Mouse (Mus musculus) limb, embryonic 14.5 days (tissue): ENCODE measurements around the gene Fxyd6. TPM values are rescaled to one million over a fixed set of nuclear protein-coding genes. Genes with fewer than 3 reads are reported as not detected.

Source experiments
- ATAC-seq: fragments of 200-750 bp; cut with Nextera tagmentation; 2 replicates; pipeline ENCODE4 v1.8.0; 2017; ENCODE audit warnings: low read depth, moderate number of reproducible peaks, moderate TSS enrichment; ENCODE audit not compliant: low FRiP score
- DNase-seq: peaks from one replicate; pipeline ENCODE4 v3.0.0-alpha.2; 2015; ENCODE audit warnings: low spot score
- H3K27ac ChIP-seq: fragments of 300-500 bp; sonication (generic); replicated peaks from 2 replicates; pipeline ENCODE4 v1.5.1; 2014; ENCODE audit warnings: low read depth, mild to moderate bottlenecking, low read length, moderate library complexity, mixed read lengths
- H3K27me3 ChIP-seq: fragments of 300-500 bp; sonication (generic); 2 replicates; pipeline ENCODE4 v1.6.1; 2014; ENCODE audit warnings: low read length, mixed read lengths; ENCODE audit not compliant: control insufficient read depth, insufficient read depth
- H3K36me3 ChIP-seq: fragments of 300-500 bp; sonication (generic); 2 replicates; pipeline ENCODE4 v1.6.1; 2014; ENCODE audit warnings: mild to moderate bottlenecking, low read length, moderate library complexity, mixed read lengths; ENCODE audit not compliant: control insufficient read depth, insufficient read depth
- H3K4me1 ChIP-seq: fragments of 300-500 bp; sonication (generic); 2 replicates; pipeline ENCODE4 v1.6.1; 2014; ENCODE audit warnings: antibody characterized with exemption, low read length, mixed read lengths; ENCODE audit not compliant: control insufficient read depth, insufficient read depth
- H3K4me2 ChIP-seq: fragments of 300-500 bp; sonication (generic); replicated peaks from 2 replicates; pipeline ENCODE4 v1.6.1; 2014; ENCODE audit warnings: low read depth, mild to moderate bottlenecking, low read length, moderate library complexity; ENCODE audit not compliant: severe bottlenecking
- H3K4me3 ChIP-seq: fragments of 300-500 bp; sonication (generic); replicated peaks from 2 replicates; pipeline ENCODE4 v1.5.1; 2014; ENCODE audit warnings: low read length
- H3K9ac ChIP-seq: fragments of 300-500 bp; sonication (generic); 2 replicates; pipeline ENCODE4 v1.6.1; 2014; ENCODE audit warnings: mild to moderate bottlenecking, low read depth, low read length, moderate library complexity; ENCODE audit not compliant: severe bottlenecking
- H3K9me3 ChIP-seq: fragments of 300-500 bp; sonication (generic); 2 replicates; pipeline ENCODE4 v1.6.1; 2016; ENCODE audit warnings: low read length; ENCODE audit not compliant: control insufficient read depth
- POLR2A ChIP-seq: fragments of 200-500 bp; IDR thresholded peaks from 2 replicates; pipeline ENCODE4 v1.8.0; 2012; ENCODE audit warnings: inconsistent platforms, mild to moderate bottlenecking, moderate library complexity, borderline replicate concordance; ENCODE audit not compliant: insufficient read depth, insufficient read length; ENCODE audit errors: extremely low read depth
- WGBS: fragments of 180-500 bp; shearing (Covaris S2); extraction: QIAGEN DNeasy Blood & Tissue Kit; methylation state at CpG from one replicate; pipeline ENCODE4 v1.1.7; 2014; 5-methylcytosine and 5-hydroxymethylcytosine counted together
- polyA plus RNA-seq, 2 experiments: library from polyadenylated mRNA; depleted of rRNA in 1 of 2; stranded (reverse) in 1 of 2; unstranded in 1 of 2; fragments of >200 nt; fragmentation: Nextera tagmentation in 1 of 2; extraction: Ambion mirVana in 1 of 2; gene quantifications; 2 replicates each; pipeline versions ENCODE4 v1.2.1 to v1.2.3; 2012 to 2014

Fxyd6 gene
- polyA plus RNA-seq, 2 experiments: 82.7 to 97.4 TPM

DNA sequence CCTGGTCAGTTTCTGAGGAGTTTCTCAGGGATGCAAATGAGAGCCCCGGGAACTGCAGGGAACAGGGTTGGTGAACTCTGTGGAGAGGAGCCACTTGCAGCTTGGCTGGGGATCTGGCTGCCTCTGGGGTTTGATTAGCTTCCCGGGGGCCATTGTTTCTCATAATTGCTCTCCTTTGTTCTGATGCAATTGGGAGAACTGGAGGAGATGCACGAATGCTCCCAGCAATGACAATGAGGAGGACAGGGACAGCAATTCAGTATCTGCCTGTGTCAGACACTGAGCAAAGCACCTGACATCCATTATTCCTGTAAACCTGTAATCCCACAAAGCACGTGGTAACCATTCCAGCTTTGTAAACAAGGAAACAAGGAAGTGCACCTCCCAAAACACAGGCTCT is 20.8 kb upstream of the Fxyd6 start:
- no peaks in the 10 kb centered on the region for H3K36me3 ChIP-seq
- H3K4me2 ChIP-seq: no peak overlapping the region
- no peak overlapping the region for H3K27ac ChIP-seq
- no peak overlapping the region for H3K4me3 ChIP-seq
- no peak for DNase-seq
- WGBS: 32% methylated on average over 4 of the region's 4 CpGs
- TF ChIP-seq POLR2A: no peak
- H3K9ac ChIP-seq: no peak overlapping the region
- no peak for ATAC-seq
- no peaks in the 10 kb centered on the region for H3K9me3 ChIP-seq
- H3K27me3 ChIP-seq: no peaks in the 10 kb centered on the region
- H3K4me1 ChIP-seq: no peaks in the 10 kb centered on the region

- H3K9ac ChIP-seq: no peak overlapping the region
- TF ChIP-seq POLR2A: no peak
- H3K36me3 ChIP-seq: no peaks in the 10 kb centered on the region
- H3K4me3 ChIP-seq: no peak overlapping the region
- H3K9me3 ChIP-seq: no peaks in the 10 kb centered on the region
- H3K4me1 ChIP-seq: no peaks in the 10 kb centered on the region
- H3K27ac ChIP-seq: no peak overlapping the region
- H3K4me2 ChIP-seq: no peak overlapping the region
- 28% methylated on average over 5 of the region's 5 CpGs for WGBS
- DNase-seq (no peak), ATAC-seq (no peak)
- no peaks in the 10 kb centered on the region for H3K27me3 ChIP-seq
Observed at GRCm38 (mm10) chr9:45349851-45350250, 20.1 kb upstream of the Fxyd6 start.

GRCm38 (mm10) chr9:45355192-45355591 is 14.8 kb upstream of the Fxyd6 start:
- ATAC-seq: no peak
- Histone ChIP-seq H3K9ac (no peak overlapping the region), H3K27ac (no peak overlapping the region), H3K9me3 (no peaks in the 10 kb centered on the region), H3K27me3 (no peaks in the 10 kb centered on the region), H3K4me3 (no peak overlapping the region), H3K36me3 (no peaks in the 10 kb centered on the region), H3K4me2 (no peak overlapping the region), H3K4me1 (peaks cover 3% of the 10 kb centered on the region; the same call in 1 of the 2 replicates)
- no peak for TF ChIP-seq POLR2A
- no peak for DNase-seq
- WGBS: 58% methylated on average over 2 of the region's 2 CpGs

DNA sequence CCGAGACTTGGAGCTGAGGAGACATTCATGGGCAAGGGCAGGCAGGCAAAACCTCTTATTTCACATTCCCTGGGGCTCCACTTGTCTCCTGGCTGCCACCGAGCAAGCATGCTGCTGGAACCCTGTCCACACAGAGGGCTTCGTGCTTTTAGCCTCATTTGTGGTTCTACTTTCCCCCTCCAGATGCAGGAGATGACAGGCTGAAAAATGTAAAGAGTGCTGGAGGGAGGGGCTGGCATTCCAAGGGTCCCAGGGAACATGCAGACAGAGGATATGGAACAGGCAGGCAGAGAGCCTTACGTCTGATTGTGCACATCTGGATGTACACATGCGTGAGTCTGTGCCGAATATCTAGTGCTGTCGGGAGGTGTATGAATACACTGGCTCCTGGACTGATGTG is 11.6 kb upstream of the Fxyd6 start:
- peaks cover 8% of the 10 kb centered on the region; the same call in 1 of the 2 replicates for H3K4me1 ChIP-seq
- no peak overlapping the region for H3K4me3 ChIP-seq
- H3K27ac ChIP-seq: no peak overlapping the region
- no peak for TF ChIP-seq POLR2A
- DNase-seq: no peak
- no peaks in the 10 kb centered on the region for H3K27me3 ChIP-seq
- H3K4me2 ChIP-seq: no peak overlapping the region
- ATAC-seq: no peak
- no peaks in the 10 kb centered on the region for H3K9me3 ChIP-seq
- WGBS: 42% methylated on average over 7 of the region's 7 CpGs
- H3K9ac ChIP-seq: no peak overlapping the region
- H3K36me3 ChIP-seq: no peaks in the 10 kb centered on the region

- Histone ChIP-seq H3K4me3 (no peak overlapping the region), H3K27me3 (no peaks in the 10 kb centered on the region), H3K9ac (no peak overlapping the region; the same call in 1 of the 2 replicates), H3K9me3 (no peaks in the 10 kb centered on the region), H3K4me2 (no peak overlapping the region), H3K27ac (peak overlapping the region; percentile 58; the same call in 1 of the 2 replicates), H3K36me3 (no peaks in the 10 kb centered on the region), H3K4me1 (peaks cover 8% of the 10 kb centered on the region; the same call in 1 of the 2 replicates)
- WGBS: 19% methylated on average over 2 of the region's 2 CpGs
- TF ChIP-seq POLR2A: no peak
- ATAC-seq: peak; percentile 65
- peak; percentile 75 for DNase-seq
Observed at GRCm38 (mm10) chr9:45362051-45362461, 7.9 kb upstream of the Fxyd6 start.
